Mouse (Mus musculus) activated CD4-positive, CD25-positive, alpha-beta regulatory T cell, adult 4 months (primary cell): ENCODE data around the gene 4930480E11Rik. TPM values are rescaled to one million over a fixed set of nuclear protein-coding genes. Genes with fewer than 3 reads are reported as not detected.
"Not testable (repeated sequence)": the region's sequence is repeated elsewhere in the genome, so short reads cannot be mapped to it uniquely, and the experiment has no call there.

Experiments
- ATAC-seq: one replicate; pipeline ENCODE4 v1.8.0; 2017
- polyA plus RNA-seq, 2 experiments: library from polyadenylated mRNA; unstranded; fragments of 100-300 nt; shearing (Covaris generic); gene quantifications; one replicate each; pipeline ENCODE4 v1.2.1; 2017

4930480E11Rik gene
- polyA plus RNA-seq, result not detected

DNA sequence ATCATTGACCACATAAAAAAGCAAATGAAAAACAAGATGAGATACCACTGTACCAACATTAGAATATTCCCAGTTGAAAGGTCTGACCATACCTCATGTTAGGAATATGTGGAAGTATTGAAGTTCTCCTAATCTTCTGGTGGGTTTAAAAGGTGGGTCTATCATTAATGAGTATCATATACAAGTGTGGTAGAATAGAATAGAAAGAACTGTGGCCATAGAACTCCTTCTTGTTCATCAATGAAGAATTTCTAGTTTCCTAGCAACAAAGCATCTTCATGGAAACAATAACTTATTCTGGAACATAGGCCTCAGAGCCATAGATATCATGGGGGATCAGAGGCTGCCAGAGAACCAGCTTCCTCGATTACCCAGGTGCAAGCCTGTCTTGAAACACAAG, at the start of gene 4930480E11Rik:
4930480E11Rik (plus strand) TSS at position 301 of the 400 bp plus-strand sequence.
- no peak for ATAC-seq

DNA sequence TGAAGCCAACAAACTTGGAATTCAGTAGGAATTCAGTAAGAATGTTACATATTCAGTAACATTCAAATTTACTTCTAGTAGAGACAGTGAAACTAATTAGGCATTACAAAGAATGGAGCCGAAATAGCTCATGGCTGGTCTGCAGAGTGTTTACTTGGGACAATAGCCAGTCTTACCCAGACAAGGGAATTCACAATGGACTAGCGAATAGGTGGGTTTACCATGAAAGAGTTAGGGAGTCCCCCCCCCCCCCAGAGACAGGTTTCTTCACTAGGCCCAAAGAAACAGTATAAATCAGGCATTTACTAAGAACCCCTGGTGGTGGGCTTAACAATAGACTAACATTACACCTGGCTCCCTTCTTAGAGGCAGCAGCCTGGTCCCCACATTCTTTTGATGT, 33.9 kb downstream of the 4930480E11Rik start:
- not testable (repeated sequence) for ATAC-seq

Other genes starting within 250 kb of the 4930480E11Rik start
- gene Gm5938, start 244.2 kb upstream of the 4930480E11Rik start, polyA plus RNA-seq, result not detected
- not detected for gene Obp1b, start 182.9 kb upstream of the 4930480E11Rik start, polyA plus RNA-seq
- not detected for gene Gm14743, start 123.7 kb upstream of the 4930480E11Rik start, polyA plus RNA-seq
- 1 to 10 TPM; 4.4 to 6.3 TPM for gene Prrg1, start 214.3 kb downstream of the 4930480E11Rik start, polyA plus RNA-seq